Mouse (Mus musculus) left cerebral cortex, postnatal 4 days (tissue): Measurements from ENCODE around the gene Nr1h2. TPM values are rescaled to one million over a fixed set of nuclear protein-coding genes. Genes with fewer than 3 reads are reported as not detected.
A peak's percentile ranks its signal among the peaks of the same experiment; 100 is the strongest.

Experiments used
- DNase-seq: peaks from one replicate; pipeline ENCODE4 v3.0.0-alpha.2; 2022
- intact Hi-C: fragments of 180-260 bp; cut with DNase I; formaldehyde crosslinking; loops from one replicate; pipeline ENCODE4 v1.15.1; 2025
- total RNA-seq, 2 experiments: library from RNA; stranded (reverse); gene quantifications; 2 replicates each; pipeline ENCODE4 v1.2.3; 2021

Nr1h2 gene
- total RNA-seq, 2 experiments from 2014 or later, result 44.4 to 55.0 TPM

DNA sequence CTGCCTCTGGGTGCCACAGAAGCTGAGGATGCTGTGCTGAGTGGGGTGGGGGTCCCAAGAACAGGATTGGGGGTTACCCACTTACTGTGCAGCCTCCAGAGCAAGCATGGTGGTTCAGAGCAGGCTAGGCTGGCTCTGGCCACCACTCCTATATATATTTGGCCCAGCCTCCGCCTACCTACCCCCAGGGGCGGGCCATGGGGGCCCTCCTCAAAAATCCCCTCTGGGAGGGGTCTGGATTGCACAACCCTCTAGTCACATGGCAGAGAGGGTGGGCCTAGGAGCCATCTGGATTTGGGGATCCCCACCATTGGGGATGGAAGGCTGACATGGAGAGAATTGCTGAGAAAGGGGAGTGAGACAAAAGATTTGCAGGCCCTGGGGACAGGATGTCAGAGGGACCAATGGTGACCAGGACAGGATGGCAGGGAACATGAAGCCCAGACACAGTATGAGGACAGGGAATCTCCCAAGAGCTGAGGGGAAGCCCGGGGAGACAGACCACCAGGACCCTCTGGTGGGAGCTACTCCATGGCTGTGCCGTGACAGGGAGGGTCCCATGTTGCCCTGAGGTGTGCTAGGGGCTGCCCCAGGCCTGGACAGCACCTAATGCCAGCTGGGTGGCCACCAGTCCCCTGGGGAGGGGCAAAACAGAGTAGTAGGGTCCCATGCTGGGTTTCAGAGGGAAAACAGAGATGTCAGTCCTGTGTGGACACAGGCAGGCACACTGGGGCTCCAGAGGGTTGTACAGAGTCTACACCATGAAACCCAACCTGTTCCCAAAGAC, 21.6 kb downstream of the Nr1h2 start, which contains the start of gene Spib:
Gene Spib (minus strand): TSS at position 126 of the 787 bp plus-strand sequence.
- DNase-seq, result no peak
- intact Hi-C loops, result no loop called here

DNA sequence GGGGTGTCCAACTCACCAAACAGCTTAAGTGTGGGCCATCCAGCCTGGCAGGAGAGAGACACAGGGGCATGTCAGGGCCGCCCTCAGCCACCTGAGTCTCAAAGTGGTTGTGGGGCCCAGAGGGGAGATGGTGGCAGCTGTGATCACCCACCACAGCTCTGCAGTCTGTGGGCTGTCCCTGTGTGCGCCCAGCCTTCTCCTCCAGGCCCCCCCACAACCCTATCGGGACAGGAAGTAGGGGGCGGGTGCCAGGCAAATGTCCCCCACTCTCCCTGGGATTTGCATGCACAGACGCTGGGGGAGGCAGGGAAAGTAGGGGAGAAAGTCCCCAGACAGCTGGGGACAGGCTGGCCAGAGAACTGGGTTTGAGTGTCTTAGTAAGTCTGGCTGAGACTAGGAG, 22.5 kb downstream of the Nr1h2 start:
- intact Hi-C loops, result no loop called here
- no peak for DNase-seq

DNA sequence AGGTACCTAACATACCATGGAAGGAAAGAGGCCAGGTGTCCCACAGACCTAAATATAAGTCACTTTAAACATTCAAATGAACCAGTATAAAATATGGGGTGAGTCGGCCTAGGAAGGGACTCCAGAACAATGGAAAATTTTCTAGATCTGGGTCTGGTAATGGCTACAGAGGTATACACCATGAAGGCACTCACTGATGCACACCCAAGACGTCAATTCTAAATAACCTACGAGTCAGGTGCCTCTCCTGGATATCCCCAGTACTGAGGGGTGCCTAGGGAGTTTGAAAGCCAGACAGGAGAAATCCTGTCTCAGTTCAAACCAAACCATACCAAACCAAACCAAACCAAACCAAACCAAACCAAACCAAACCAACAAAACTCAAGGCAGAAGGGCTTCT, 23.2 kb downstream of the Nr1h2 start:
- intact Hi-C loops, result no loop called here

DNA sequence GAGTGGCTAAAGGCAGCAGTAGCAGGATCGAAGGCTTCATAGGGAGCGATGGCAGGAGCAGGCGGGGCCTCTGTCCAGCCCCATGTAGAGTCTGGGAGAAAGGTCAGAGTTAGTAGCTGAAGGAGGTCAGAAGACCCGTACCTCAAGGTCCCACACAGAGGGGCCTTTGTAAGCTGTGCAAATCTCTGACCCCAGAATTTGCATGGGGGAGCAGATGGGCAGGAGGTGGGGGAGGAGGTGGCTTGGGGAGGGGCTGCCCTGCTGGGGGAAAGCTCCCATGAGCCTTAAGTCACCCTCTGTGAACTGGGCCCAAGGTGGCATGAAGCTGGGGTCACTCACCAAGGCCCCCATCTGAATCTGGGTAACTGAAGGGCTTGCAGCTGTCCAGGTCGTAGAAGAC, 24.2 kb downstream of the Nr1h2 start:
- DNase-seq, result no peak
- intact Hi-C loops, result no loop called here

More for the DNA sequence above, 23.2 kb downstream of the Nr1h2 start:
- DNase-seq, result no peak

DNA sequence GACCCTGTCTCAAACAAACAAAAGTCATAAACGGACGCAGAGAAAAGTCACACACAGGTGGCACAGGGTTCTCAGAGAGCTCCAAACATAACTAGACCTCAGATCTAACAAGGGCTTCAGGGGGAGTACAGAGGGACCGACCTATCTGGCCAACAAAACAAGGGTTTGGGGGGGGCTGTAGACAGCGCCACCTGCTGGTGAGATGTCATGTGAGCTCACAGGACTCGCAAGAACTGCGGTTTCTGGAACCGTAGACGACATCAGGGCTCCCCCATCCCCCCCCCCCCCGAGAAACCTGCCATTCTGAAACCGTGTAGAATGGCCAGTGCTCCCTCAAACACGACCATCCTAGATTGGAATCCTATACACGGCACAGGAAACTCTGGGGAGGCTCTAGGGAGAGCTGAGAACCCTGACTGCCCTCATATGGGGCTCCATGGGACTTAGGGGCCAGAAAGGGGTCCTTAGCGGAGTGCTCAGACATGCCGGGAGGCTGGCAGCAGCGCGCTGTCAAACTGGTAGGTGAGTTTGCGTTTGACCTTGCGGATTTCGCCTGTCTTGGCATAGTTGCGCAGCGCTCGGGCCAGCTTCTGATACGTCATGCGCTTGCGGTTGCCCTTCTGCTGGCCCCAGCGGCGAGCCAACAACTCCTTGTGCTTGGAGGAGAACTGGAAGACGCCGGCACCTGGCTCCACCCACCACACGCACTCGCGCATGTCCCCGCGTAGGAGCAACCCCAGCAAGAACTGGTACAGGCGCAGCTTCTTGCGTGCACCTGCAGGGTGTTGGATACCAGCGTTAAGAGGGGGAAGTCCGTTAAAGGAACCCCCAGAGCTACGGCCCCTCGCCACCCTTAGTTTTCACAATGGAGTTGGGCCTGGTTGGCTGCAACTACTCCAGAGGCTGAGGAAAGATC, 26.0 kb downstream of the Nr1h2 start:
- intact Hi-C loops, result no loop called here
- peak; percentile 85 for DNase-seq

DNA sequence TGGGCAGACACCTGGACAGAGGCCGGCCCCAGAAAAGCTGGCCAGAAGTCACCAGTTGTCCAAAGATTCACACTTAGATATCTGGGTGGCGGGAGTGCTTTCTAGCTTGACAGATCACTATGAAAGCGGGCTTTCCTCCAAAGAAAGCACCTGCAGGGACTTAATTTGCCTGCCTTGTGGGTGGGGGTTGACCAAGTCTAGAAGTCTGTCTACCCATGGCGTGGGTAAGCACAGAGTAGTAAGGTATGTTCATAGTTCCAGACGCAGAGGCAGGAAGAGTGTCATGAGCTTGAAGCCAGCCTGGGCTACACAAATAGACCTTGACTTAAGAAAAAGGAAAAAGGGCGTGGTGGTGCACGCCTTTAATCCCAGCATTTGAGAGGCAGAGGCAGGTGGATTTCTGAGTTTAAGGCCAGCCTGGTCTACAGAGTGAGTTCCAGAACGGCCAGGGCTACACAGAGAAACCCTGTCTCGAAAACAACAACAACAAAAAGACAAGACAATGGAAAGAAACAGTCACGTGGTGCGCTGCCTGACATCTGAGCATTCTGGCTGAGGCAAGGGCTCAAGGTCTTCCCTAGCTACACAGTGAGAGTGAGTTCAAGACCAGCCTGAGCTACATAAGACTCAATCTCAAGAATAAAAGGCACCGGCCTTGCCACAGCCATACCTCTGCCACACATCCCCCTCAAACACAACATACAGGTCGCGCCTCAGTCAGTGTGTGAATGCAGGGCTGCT, 27.2 kb downstream of the Nr1h2 start:
- intact Hi-C loops, result no loop called here
- DNase-seq, result no peak

DNA sequence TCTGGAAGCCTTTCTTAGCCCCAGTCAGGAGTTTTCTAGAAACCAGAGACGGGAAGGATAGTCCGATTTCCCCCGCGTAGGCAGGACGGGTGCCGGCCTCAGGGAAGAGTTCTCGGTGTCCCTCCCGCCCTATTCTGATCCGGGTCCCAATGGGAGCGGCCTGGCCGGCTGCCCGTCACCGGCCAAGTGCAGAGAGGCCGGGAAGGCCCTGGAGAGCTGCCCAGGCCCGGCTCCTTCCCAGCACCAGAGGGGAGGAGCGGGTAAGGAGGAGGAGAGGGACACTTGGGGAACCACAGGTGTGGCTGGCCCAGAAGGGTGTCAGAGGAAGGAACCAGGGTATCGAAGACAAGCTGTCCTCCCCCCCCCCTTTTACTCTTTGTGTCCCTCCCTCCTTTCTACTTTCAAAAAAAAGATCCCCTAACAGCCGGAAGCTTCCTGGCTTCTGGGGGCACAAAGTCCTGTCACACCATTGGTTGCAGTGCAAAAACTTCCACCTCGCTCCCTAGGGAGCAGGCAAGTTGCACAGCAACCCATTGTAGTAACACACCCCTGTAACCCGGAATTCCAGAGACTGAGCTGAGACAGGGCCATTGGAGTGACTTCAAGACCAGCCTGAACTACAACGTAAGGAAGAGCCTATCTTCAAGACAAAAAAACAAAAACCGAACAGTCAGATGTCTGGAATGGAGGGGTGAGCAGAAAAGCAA, 28.5 kb downstream of the Nr1h2 start:
- DNase-seq, result peak; percentile 86
- intact Hi-C loops, result no loop called here

DNA sequence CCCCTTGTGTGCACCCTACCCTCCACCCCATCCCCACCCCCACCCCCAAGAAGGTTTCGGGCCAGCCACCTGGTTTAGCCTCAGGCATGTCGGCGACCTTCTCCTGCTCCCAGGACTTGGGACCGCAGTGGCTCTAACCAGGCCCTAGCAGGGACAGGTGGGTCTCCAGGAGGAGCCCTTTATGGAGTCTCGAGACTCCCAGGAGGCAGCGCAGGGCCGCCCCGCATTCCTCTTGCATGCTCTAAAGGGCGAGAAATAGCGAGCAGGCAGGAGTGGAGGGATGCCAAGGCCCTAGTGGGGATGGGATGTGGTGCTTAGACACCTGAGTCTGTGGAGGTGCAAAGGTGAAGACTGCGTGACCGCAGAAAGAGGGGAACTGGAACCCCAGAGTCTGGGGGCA, 29.2 kb downstream of the Nr1h2 start, which contains the start of gene Mybpc2:
Gene Mybpc2 (minus strand): TSS at position 155 of the 400 bp plus-strand sequence.
- DNase-seq, result no peak
- intact Hi-C loops, result no loop called here

DNA sequence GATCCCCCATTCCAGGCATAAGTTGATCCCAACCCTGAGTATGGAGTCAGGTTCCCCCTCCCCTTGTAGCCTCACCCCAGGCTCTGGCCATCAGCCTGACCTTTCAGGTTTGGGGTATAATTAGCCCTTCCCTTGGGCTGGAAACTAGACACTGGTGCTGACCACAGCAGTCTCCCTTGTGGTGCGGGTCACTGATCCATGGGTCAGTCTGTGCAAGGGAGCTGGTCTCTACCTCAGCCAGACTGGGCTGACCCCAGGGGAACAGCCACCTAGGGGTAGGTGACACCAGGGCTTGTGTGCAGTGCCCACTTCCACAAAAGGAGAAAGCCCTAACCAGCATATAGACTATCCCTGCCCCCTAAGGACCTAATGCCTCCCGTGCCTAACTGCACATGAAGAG, 30.7 kb downstream of the Nr1h2 start:
- intact Hi-C loops, result no loop called here
- DNase-seq, result no peak

DNA sequence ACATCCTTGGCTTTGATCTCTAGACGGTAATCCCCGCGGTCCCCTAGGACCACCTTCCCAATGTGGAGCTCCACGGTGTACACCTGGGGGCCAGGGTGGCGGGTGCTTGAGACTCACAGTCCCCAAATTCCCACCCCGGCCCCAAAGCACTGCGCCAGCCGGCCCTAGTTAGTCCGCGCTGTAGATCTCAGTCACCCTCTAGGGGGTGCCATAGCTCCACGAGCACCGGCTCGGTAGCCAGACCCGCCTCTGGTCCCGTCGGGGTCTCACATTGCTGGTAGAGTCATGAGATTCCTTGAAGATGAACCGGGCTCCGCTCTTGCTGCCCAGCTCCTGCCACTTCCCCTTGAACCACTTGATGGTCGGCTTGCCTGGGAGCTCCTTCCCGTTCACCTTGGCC, 32.0 kb downstream of the Nr1h2 start:
- intact Hi-C loops, result no loop called here
- DNase-seq, result peak; percentile 80

DNA sequence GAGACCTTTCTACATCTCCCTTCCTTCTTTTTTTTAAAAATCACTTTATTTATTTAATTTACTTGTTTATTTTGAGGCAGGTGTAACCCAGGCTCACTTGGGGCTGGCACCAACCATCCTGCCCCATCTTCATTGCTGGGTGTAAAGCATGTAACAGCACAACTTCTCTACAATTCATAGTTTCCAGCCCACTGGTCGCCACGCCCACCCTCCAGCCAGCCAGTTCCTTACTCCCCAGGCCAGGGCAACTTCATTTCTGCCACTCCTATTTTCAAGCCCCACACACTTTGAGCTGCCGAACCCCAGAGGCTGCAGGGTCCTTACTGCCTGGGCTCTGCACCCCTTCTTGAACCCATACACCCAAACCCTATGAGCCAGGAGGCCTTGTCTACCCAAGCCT, 32.8 kb downstream of the Nr1h2 start:
- no peak for DNase-seq
- intact Hi-C loops, result no loop called here

DNA sequence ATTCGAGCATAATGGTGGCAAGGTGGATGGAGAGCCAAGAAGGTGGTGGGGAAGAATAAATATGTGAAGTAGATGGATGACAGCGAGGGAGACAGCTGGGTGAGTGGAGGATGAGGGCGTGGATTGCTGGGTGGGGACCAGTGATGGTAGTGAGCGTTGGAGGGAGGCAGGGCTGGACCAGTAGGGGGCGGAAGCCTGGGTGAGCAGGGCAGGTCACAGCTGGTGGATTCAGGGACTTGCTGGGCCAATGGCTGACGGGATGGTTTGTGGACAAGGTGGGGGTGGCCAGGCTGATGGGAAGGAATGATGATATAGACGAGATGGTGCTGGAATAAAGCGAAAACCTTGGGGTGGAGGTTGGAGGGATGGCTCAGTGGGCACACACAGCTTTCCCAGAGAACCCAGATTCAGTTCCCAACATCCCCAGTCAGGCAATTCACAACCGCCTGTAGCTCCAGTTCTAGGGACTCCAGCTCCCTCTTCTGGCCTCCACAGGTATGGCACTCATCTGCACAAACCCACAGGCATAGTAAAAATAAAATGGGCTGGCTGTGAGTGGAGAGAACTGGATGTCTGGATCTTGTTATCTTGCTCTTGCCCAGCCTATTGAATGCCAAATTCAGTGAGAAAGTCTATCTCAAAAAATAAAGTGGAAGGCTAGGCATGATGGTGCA, 34.4 kb downstream of the Nr1h2 start:
- intact Hi-C loops, result loop anchor here (10.0 kb wide), 1 partner anchor 45 kb away; no protein-coding TSS in a partner anchor
- no peak for DNase-seq

DNA sequence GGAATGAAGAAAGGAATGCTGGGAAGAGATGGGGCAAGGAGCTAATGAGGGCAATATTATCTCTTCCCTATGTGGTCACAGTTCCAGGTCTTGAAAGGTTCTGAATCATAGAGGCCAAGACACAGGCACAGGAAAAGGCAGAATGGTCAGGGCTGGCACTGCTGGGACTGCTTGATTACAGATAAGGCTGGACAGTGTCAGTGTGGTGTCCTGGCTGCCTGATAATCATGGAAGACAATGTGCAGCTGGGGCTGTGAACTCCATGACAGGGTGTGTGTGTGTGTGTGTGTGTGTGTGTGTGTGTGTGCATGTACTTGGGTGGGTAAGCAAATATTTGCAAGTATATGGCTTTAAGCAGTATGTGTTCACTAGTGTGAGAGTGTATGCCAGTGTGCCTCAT, 46.3 kb downstream of the Nr1h2 start:
- no peak for DNase-seq
- intact Hi-C loops, result no loop called here

DNA sequence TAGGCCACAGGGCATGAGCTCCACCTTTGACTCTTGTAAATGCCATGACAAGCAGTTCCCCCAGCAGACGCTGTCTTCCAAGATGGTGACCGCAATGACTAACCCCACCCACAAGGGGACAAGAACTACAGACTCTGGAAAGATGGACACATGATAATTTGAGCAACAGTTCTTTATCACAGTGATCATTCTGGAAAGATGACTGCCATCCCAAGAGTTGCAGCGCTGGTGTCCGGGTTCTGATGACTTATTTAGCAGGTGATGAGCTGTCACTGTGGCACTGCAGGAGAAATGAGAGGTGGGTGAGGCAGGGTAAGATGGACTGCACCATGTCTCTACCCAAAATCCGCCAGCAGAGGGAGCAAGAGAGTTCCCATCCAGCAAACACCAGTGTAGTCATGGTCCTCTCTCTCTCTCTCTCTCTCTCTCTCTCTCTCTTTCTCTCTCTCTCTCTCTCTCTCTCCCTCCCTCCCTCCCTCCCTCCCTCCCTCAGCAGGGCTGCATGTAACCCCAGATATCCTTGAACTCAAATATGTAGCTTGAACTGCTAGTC, 52.1 kb downstream of the Nr1h2 start:
- intact Hi-C loops, result no loop called here
- peak; percentile 80 for DNase-seq

DNA sequence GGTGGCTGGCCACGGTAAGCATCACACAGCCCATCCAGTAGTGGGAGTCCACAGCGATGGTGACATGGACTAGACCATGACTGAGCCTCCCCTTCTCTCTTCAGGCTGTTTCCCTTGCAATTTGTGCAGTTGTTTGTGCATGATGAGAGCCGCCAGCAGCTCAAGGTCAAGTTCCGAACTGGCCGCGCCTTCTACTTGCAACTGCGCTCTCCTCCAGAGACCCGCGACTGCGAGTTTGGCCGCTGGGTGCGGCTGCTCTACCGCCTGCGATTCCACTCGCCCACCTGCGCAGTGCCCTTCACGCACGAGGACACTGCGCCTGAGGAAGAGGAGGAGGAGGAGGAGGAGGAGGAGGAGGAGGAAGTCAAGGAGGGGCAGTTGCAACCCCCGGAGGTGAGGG, 53.7 kb downstream of the Nr1h2 start:
- intact Hi-C loops, result no loop called here

More for the DNA sequence above, 53.7 kb downstream of the Nr1h2 start:
- no peak for DNase-seq
